Mouse (Mus musculus) heart, adult 9 months (tissue): ENCODE measurements around the gene Il21r.

Source experiments
- DNase-seq, 2 experiments: peaks; one replicate each; pipeline ENCODE4 v3.0.0; 2022; ENCODE audit warnings: low spot score in 2 of 2

The Il21r gene

DNA sequence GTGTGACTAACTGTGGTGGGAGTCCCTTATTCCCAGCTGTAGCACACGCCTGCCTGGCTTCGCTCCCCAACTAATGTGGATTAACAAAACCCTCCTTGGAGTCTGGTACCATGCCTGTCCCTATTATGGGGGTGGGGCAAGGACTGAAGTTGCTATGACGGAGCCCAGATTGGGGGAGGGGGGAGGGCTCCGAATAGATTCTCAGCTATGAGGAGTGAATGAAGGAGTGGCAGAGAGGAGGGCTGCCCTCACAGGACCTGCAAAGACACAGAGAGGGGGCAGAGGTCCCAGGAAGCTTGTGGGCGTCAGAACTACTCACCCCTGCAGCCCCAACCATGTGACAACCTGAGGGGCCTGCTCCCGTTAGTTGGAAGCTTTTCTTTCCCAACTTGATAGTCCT is 35.1 kb downstream of the Il21r start:
- no peak for DNase-seq

DNA sequence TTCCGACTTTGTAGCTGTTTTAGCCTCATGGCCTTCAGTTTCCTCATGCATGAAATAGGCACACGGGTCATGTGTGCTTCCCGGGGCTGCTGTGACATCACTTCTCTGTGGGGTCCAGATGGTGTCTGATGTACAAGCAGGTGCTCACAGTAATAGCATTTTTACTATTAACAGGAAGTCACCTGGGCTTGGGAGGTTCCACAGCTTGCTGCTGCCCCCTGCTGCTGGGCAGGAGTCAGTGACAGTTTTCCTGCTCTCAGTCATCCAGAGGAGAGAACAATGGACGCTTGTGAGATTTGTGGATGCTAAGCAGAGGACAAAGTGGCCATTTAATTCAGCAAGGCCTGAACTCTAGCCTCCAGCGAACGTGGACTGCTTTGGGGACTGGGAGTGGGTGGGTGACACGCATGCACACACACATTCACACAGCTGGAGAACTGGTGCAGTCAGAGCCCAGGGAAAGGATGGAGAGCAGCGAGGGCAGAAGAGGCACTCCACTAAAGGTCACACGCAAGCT is 35.7 kb downstream of the Il21r start:
- peak; percentile 27 to 28 for DNase-seq

DNA sequence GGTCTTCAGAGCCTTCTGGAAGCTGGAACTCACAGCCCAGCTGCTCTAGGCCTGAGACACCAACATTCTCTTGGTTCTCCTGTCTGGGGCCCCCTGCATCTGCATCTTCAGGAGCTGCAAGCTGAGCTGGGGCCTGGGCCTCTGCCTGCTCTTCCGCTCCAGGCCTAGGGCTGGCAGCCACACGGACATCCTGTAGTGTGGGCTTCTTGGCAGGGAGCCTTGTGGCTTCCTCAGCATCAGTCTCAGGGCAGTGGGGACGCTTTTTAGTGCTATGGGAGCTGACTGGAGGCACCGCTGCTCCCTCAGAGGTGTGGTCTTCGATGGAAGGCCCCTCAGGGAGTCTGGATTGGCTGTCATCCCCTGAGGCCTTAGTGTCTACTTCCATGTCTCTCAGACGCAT is 40.7 kb downstream of the Il21r start:
- DNase-seq: no peak

DNA sequence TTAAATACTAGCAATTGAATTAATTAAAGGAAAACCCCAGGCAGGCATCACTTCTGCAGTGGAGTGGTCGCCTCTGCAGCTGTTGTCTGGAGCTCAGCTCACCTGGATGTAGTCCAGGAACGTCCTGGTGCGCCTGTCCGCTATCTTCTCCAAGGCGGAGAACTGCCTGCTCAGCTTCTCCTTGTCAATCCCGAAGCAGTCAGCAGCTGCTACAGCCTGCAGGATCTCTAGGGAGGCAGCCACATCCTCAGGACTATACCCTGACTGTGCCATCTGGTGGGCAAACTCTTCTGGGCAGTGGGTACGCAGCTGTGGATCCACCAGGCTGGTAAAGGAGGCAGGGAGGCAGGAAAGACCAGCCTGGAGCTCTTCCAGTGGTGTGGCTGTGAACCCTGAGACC is 42.2 kb downstream of the Il21r start:
- DNase-seq: no peak

DNA sequence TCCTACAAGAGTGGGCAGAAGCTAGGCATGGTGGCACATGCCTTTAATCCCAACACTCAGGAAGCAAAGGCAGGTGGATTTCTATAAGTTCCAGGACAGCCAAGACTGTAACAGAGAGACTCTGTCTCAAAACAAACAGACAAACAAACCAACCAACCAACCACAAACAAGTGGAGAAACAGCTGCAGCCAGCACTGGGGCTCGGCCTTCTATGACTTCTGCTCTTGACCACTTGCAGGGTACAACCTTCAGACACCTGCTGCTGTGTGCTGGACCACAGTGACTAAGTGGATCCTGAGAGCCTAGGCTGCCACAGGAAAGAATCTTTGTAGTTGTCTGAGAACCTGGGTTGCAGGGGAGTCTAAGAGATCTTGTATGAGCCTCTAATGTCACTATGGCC is 45.8 kb downstream of the Il21r start:
- DNase-seq: no peak

DNA sequence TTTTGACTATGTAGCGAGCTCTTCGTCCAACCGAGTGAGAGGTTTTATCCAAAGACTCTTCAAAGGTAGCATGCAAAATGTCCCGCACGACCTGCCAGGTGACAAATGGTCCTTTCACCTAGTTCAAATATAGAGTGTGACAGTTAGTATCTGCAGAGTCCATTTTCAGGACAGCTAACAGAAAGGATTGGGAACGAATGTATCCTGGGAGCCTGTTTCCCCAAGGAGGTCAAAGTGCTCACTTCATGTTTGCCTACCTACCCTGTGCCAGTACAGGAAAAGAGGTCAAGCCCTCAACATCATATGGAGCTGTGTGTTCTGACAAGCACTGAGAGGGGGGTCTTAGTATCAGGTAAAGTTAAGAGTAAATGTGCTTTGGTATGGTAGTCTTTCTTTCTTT is 54.3 kb downstream of the Il21r start:
- no peak for DNase-seq

DNA sequence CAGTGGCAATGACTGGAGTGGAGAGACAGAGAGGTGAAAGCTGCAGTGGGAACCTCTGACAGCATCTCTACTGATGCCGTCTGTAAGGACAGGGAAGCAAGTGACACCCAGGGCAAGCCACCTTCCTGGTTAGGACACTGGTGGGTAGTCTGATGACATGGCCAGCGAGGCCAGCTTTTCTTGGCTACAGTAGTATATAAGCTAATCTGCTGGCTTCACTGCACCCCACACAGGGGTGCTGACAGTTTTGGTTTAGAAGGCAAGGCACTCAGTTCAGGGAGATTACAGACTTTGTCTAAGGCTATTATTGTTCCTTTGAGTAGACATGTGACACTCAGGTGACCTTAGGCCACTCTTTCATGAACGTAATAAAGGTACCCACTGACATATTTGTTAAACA is 60.4 kb downstream of the Il21r start:
- DNase-seq: no peak

DNA sequence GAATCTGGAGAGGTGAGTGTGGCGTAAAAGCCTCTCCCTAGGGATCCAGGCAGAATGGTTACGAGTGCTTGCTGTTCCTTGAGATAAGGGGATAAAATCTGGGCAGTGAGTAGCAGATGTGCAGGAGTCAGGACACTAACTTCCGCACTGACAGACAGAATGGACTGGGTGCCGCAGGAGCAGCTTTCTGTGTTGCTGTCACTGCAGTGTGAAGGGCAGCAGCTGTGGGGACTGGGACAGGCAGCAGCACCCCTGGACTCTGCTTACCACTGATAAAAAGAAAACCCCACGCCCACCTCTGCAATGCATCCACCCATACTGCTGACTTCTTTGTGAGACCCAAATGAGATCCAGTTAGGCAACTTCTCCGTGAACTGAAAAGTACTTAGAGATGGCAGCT is 67.6 kb downstream of the Il21r start:
- no peak for DNase-seq

DNA sequence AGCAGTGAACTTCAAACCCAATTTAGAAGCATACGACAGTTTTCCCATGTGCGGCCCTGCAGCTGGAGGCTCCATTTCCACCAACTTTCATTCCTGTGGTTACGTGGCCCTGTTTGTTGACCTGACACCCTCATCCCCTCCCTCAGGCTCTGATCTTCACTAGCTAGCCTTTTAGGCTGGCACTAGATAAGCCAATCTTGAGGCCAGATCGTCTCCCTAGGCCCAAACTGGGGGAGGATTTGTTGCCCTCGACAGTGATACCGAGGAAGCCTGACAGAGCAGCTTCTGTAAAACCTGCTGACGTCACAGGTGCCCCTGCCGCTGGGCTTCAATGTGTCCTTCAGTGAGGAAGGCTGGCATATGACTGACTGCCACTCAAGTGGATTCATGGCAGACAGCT is 68.2 kb downstream of the Il21r start:
- DNase-seq: no peak

DNA sequence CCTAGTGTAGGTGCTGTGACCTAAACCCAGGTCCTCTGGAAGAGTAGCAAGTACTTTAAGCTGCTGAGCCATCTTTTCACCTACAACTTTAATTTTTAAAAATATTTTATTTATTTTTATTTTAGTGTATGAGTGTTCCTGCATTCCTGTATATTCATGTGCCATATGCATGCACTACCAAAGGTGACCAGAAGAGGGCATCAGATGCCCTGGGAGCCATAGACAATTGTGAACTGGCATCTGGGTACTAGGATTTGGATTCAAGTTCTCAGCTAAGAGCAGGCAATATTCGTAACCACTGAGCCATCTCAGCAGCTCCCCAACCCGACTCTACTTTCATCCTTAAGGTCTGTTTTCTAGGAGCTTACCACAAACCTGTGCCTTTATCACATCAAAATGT is 71.7 kb downstream of the Il21r start:
- DNase-seq: peak in 1 of 2 experiments; percentile 21

DNA sequence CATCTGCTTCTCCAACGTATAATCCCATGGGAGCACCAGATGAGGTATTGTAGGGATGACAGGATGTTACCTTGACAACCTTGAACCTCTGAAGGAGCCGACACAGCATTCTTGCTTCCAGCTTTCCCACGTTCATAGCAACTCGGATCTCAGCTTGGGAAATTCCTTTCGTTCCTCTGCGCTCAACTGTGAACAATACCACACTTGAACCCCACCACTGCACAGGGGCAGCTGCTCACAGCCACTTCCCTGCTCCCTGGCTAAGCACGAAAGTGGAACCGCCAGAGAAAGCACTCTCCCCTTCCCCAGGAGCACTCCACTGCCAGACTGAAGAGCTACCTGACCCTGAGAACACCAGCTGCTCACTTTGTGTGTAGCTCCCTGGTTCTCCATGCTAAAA is 75.5 kb downstream of the Il21r start:
- no peak for DNase-seq

DNA sequence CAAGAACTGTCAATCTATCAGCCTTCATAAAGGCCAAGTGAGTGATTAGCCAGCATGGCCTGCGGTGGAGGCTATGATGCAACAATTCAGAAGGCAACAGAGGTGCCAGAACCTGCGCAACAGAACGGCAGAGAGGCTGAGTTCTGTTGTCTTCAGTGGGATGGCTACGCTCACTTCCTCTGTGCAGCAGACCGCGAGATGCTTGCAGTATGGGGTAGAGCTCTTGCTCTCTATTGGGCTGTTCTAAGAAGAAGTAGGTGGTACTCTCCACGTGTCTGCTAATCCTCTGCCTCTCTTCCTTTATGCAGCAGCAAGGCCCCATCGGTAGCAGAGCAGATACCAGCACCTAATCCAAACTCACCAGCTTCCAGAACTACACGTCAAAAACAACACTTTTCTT is 76.7 kb downstream of the Il21r start:
- DNase-seq: no peak
